Mouse (Mus musculus) MEL (cell line): ENCODE data around the gene Odc1. TPM values are rescaled to one million over a fixed set of nuclear protein-coding genes. Genes with fewer than 3 reads are reported as not detected.

Experiments
- DNase-seq: peaks from one replicate; pipeline ENCODE4 v3.0.0; 2011; ENCODE audit warnings: low read depth, low spot score
- H3K27ac ChIP-seq: 2 replicates; pipeline ENCODE4 v1.5.1; 2012; ENCODE audit warnings: low read depth, mild to moderate bottlenecking, control low read depth, low read length, moderate library complexity; ENCODE audit not compliant: control insufficient read depth
- H3K27me3 ChIP-seq, 2 experiments: fragments of 150-350 bp in 1 of 2; sonication (generic) in 1 of 2; 2 replicates each; pipeline ENCODE4 v1.6.1; 2012; ENCODE audit warnings: low read length in 2 of 2, mild to moderate bottlenecking in 2 of 2, improper control_type of control experiment in 1 of 2, moderate library complexity in 1 of 2; ENCODE audit not compliant: insufficient read depth in 2 of 2, control insufficient read depth in 1 of 2
- H3K36me3 ChIP-seq, 2 experiments: 2 replicates each; pipeline ENCODE4 v1.6.1; 2012 to 2014; ENCODE audit warnings: low read length in 2 of 2, improper control_type of control experiment in 1 of 2, inconsistent platforms in 1 of 2, mild to moderate bottlenecking in 1 of 2; ENCODE audit not compliant: insufficient read depth in 2 of 2, control insufficient read depth in 1 of 2
- H3K4me1 ChIP-seq, 2 experiments: fragments of 150-350 bp in 1 of 2; sonication (generic) in 1 of 2; 2 replicates each; pipeline ENCODE4 v1.6.1; 2012; ENCODE audit warnings: low read length in 2 of 2, improper control_type of control experiment in 1 of 2, mild to moderate bottlenecking in 1 of 2; ENCODE audit not compliant: insufficient read depth in 2 of 2, control insufficient read depth in 1 of 2
- H3K4me3 ChIP-seq, 2 experiments: fragments of 150-350 bp in 1 of 2; sonication (generic) in 1 of 2; 2 replicates each; pipeline ENCODE4 v1.5.1; 2012; ENCODE audit warnings: low read depth in 2 of 2, low read length in 2 of 2, mild to moderate bottlenecking in 2 of 2, moderate library complexity in 2 of 2, control low read depth in 1 of 2, improper control_type of control experiment in 1 of 2; ENCODE audit not compliant: control insufficient read depth in 1 of 2, insufficient read depth in 1 of 2
- H3K79me2 ChIP-seq: 2 replicates; pipeline ENCODE4 v1.6.1; 2012; ENCODE audit warnings: mild to moderate bottlenecking, low read length, moderate library complexity; ENCODE audit not compliant: control insufficient read depth, poor library complexity, insufficient read depth
- H3K9ac ChIP-seq: 2 replicates; pipeline ENCODE4 v1.6.1; 2012; ENCODE audit warnings: low read depth, mild to moderate bottlenecking, control low read depth, low read length, moderate library complexity; ENCODE audit not compliant: control insufficient read depth, poor library complexity, severe bottlenecking
- H3K9me3 ChIP-seq: fragments of 150-350 bp; sonication (generic); replicated peaks from 2 replicates; pipeline ENCODE4 v1.6.1; 2012; ENCODE audit warnings: mild to moderate bottlenecking, low read length, improper control_type of control experiment, moderate library complexity; ENCODE audit not compliant: insufficient read depth
- BHLHE40 ChIP-seq: IDR thresholded peaks from 2 replicates; pipeline ENCODE4 v1.6.1; 2012; ENCODE audit warnings: low read depth, mild to moderate bottlenecking, inconsistent platforms, low read length, improper control_type of control experiment, borderline replicate concordance
- CTCF ChIP-seq, 3 experiments: IDR thresholded peaks in 2 of 3; conservative IDR thresholded peaks in 1 of 3; 2 replicates each; pipeline ENCODE4 v1.5.1; 2011 to 2012; ENCODE audit warnings: low read length in 3 of 3, low read depth in 2 of 3, mild to moderate bottlenecking in 2 of 3, improper control_type of control experiment in 1 of 3, inconsistent platforms in 1 of 3, mixed read lengths in 1 of 3, moderate library complexity in 1 of 3; ENCODE audit not compliant: control insufficient read depth in 1 of 3, insufficient read depth in 1 of 3, poor library complexity in 1 of 3, severe bottlenecking in 1 of 3
- ELF1 ChIP-seq: IDR thresholded peaks from 2 replicates; pipeline ENCODE4 v1.6.1; 2014; ENCODE audit warnings: low read depth, mild to moderate bottlenecking, inconsistent platforms, low read length, improper control_type of control experiment, moderate library complexity
- EP300 ChIP-seq, 2 experiments: IDR thresholded peaks; 2 replicates each; pipeline ENCODE4 v1.6.1; 2011; ENCODE audit warnings: improper control_type of control experiment in 2 of 2, low read length in 2 of 2, low read depth in 1 of 2, mild to moderate bottlenecking in 1 of 2
- ETS1 ChIP-seq: IDR thresholded peaks from 2 replicates; pipeline ENCODE4 v1.6.1; 2012; ENCODE audit warnings: low read depth, mild to moderate bottlenecking, inconsistent platforms, low read length, improper control_type of control experiment, moderate library complexity
- GATA1 ChIP-seq: IDR thresholded peaks from 2 replicates; pipeline ENCODE4 v1.6.1; 2011; ENCODE audit warnings: low read depth, low read length, improper control_type of control experiment
- HCFC1 ChIP-seq: IDR thresholded peaks from 2 replicates; pipeline ENCODE4 v1.6.1; 2012; ENCODE audit warnings: low read depth, mild to moderate bottlenecking, inconsistent platforms, low read length, improper control_type of control experiment, moderate library complexity
- MXI1 ChIP-seq: IDR thresholded peaks from 2 replicates; pipeline ENCODE4 v1.6.1; 2011; ENCODE audit warnings: mild to moderate bottlenecking, low read depth, low read length, improper control_type of control experiment
- NELFE ChIP-seq: IDR thresholded peaks from 2 replicates; pipeline ENCODE4 v1.6.1; 2011; ENCODE audit warnings: low read depth, low read length, improper control_type of control experiment
- RCOR1 ChIP-seq: IDR thresholded peaks from 2 replicates; pipeline ENCODE4 v1.6.1; 2012; ENCODE audit warnings: low read depth, mild to moderate bottlenecking, inconsistent platforms, low read length, improper control_type of control experiment
- SIN3A ChIP-seq: IDR thresholded peaks from 2 replicates; pipeline ENCODE4 v1.6.1; 2012; ENCODE audit warnings: low read length, improper control_type of control experiment, inconsistent platforms
- SMC3 ChIP-seq: IDR thresholded peaks from 2 replicates; pipeline ENCODE4 v1.6.1; 2011; ENCODE audit warnings: low read depth, low read length, improper control_type of control experiment
- TAL1 ChIP-seq: IDR thresholded peaks from 2 replicates; pipeline ENCODE4 v1.6.1; 2012; ENCODE audit warnings: mild to moderate bottlenecking, inconsistent platforms, low read length, moderate library complexity, mixed read lengths
- TCF12 ChIP-seq: IDR thresholded peaks from 2 replicates; pipeline ENCODE4 v1.6.1; 2014; ENCODE audit warnings: low read depth, mild to moderate bottlenecking, inconsistent platforms, low read length, improper control_type of control experiment, moderate library complexity
- USF1 ChIP-seq: IDR thresholded peaks from 2 replicates; pipeline ENCODE4 v1.6.1; 2014; ENCODE audit warnings: low read depth, mild to moderate bottlenecking, inconsistent platforms, low read length, improper control_type of control experiment, moderate library complexity
- ZMIZ1 ChIP-seq: IDR thresholded peaks from 2 replicates; pipeline ENCODE4 v1.6.1; 2012; ENCODE audit warnings: low read depth, mild to moderate bottlenecking, inconsistent platforms, low read length, improper control_type of control experiment, moderate library complexity
- polyA plus RNA-seq, 2 experiments: library from polyadenylated mRNA; stranded (reverse) in 1 of 2; unstranded in 1 of 2; fragments of >175 nt in 1 of 2; fragments of >200 nt in 1 of 2; gene quantifications; 2 replicates each; pipeline versions ENCODE4 v1.2.1 to v1.2.4; 2012; ENCODE audit warnings: low replicate concordance in 2 of 2, low read depth in 1 of 2; ENCODE audit not compliant: insufficient read length in 2 of 2, insufficient read depth in 1 of 2, missing spikeins in 1 of 2
- total RNA-seq: library from RNA; depleted of rRNA; stranded (reverse); fragments of 300-350 nt; gene quantifications from 2 replicates; pipeline ENCODE4 v1.2.3, GENCODE M21; 2012

The Odc1 gene
- total and polyA plus RNA-seq, 3 experiments = 639 to 720 (median 677) TPM

- Histone ChIP-seq H3K27me3 (no peaks in the 10 kb centered on the region), H3K9me3 (no peaks in the 10 kb centered on the region), H3K27ac (no peak overlapping the region), H3K79me2 (no peaks in the 10 kb centered on the region), H3K4me1 (peaks cover 0 to 13% of the 10 kb centered on the region in 2 experiments; a peak in 2 of 4 replicates), H3K36me3 (peaks cover 0 to 6% of the 10 kb centered on the region in 2 experiments; a peak in 1 of 4 replicates), H3K9ac (no peak overlapping the region), H3K4me3 (no peak overlapping the region)
- DNase-seq = peak; percentile 27
- TF ChIP-seq ELF1 (no peak), MXI1 (no peak), ZMIZ1 (no peak), ETS1 (no peak), TAL1 (no peak), USF1 (no peak)
Measured at GRCm38 (mm10) chr12:17505620-17506074, 38.9 kb upstream of the Odc1 start.

GRCm38 (mm10) chr12:17506117-17506993, 38.2 kb upstream of the Odc1 start:
- Histone ChIP-seq H3K4me1 (peaks cover 0 to 13% of the 10 kb centered on the region in 2 experiments; a peak in 2 of 4 replicates), H3K4me3 (no peak overlapping the region), H3K79me2 (no peaks in the 10 kb centered on the region), H3K27ac (no peak overlapping the region), H3K36me3 (peaks cover 0 to 6% of the 10 kb centered on the region in 2 experiments; a peak in 1 of 4 replicates), H3K9ac (no peak overlapping the region), H3K27me3 (no peaks in the 10 kb centered on the region; a peak in 1 of 4 replicates), H3K9me3 (no peaks in the 10 kb centered on the region)
- TF ChIP-seq GATA1 (peak; percentile 62; the same call in 1 of the 2 replicates), CTCF (IDR thresholded peaks at IDR 0.05 in 2 of 3, conservative IDR thresholded peaks at IDR 0.05 in 1 of 3; ENCODE audit: control insufficient read depth in 1 of 3, insufficient read depth in 1 of 3, low read depth in 2 of 3, low read length in 3 of 3, poor library complexity in 1 of 3, severe bottlenecking in 1 of 3) (no peak), USF1 (peak; percentile 85), SMC3 (no peak), NELFE (no peak), TCF12 (peak; percentile 91), HCFC1 (no peak), ETS1 (peak; percentile 82), BHLHE40 (peak; percentile 60; the same call in 1 of the 2 replicates), EP300 (IDR thresholded peaks at IDR 0.05; ENCODE audit: low read depth in 1 of 2, low read length in 2 of 2) (peak; percentile 56 to 85), RCOR1 (peak; percentile 75; the same call in 1 of the 2 replicates), TAL1 (peak; percentile 89), SIN3A (peak; percentile 42; the same call in 1 of the 2 replicates), MXI1 (peak; percentile 32; the same call in 1 of the 2 replicates)
- DNase-seq = peak; percentile 50
